Mouse (Mus musculus) cerebellum, adult 8-10 months (tissue): ENCODE measurements around the gene Slco3a1.
A peak's percentile ranks its signal among the peaks of the same experiment; 100 is the strongest.

Experiments used
- DNase-seq: peaks from one replicate; pipeline ENCODE4 v3.0.0; 2022

The Slco3a1 gene

GRCm38 (mm10) chr7:74340419-74340954, 214.1 kb downstream of the Slco3a1 start:
- DNase-seq = no peak

DNA sequence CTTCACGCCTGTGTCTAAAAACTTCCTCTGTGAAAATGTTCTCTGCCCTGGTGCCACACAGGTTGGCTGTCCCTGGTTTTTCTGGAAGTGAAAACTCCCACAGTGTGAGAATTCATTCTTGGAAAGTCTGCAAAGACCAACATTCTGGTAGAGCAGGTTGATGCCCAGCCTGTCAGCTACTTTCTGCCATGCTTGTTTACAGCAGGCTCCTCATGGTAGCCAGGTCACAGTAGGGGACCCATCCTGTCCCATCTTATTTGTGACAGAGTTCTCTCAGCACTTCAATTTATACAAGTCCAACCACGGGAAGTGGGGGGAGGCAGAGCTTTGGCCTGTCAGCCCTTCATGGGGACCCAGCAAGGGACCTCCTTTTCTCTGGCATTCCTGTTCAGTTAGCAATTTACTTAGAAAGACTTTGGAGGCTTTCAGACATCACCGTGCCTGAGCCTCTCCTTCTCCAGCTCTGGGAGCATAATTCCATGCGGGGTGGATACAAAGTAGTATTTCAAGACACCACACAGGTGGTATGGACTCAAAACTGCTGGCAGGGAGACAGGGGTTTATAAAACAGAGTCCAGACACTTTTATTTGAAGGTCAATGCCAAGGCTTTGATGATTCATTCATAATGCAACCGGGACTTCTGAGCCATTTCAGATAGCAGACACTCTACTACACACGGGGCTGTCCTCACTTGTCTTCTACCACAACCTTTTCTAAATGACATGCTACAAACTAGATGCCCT, 216.7 kb downstream of the Slco3a1 start:
- DNase-seq = peak; percentile 43

- DNase-seq = no peak
Observed at GRCm38 (mm10) chr7:74332323-74332722, 222.3 kb downstream of the Slco3a1 start.

- no peak for DNase-seq
Observed at GRCm38 (mm10) chr7:74330858-74331726, 223.5 kb downstream of the Slco3a1 start.

DNA sequence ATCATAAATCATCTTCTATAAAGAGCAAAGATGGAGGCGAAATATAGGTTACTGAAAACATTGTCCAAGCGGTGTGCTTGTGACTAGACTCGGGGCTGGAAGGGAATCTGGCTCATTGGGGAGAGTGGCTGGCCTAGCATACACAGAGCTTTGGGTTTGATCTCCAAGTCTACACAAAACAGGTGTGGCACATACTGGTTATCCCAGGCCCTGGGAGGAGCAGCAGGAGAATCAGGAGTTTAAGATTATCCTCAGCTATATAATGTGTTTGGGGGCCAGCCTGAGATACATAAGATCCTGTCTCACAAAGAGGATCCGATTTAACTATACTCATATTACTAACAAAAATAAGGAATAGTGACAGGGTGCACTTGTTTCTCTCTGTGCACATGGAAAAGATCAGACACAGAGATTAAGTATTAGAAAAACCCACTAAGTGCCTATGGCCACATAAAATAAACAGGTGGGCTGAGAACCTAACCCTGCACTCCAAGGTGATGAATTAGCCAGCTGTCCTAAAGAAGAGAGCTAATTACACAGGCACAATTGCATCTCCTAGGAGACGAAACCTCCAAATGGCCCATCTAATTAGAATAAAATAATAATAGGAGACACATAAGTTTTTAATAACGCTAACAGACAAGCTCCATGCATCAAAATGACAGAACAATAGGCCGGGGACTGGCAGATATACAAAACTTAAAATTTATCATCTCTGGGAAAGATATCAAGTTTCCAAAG, 224.3 kb downstream of the Slco3a1 start:
- DNase-seq = no peak

DNA sequence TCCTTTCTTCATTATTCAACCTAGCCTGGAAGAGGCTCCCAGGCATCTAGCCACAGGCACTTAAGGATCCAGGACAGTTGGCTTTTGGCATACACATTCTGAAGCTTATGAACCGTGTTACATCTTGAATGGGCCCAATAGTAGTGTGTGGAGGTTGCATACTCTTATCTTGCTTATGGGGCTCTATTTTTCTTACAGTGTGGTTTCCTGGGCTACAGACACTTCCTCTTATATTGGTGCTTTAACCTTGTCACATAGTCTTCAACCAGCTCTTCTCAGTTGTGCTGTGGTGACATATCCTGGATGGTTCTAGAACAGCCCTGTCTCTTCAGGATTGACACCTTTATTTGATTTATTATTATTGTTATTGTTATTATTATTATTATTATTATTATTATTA, 225.6 kb downstream of the Slco3a1 start:
- no peak for DNase-seq

GRCm38 (mm10) chr7:74327716-74328115, 226.9 kb downstream of the Slco3a1 start:
- DNase-seq = no peak

GRCm38 (mm10) chr7:74325052-74325451, 229.5 kb downstream of the Slco3a1 start:
- DNase-seq = no peak

DNA sequence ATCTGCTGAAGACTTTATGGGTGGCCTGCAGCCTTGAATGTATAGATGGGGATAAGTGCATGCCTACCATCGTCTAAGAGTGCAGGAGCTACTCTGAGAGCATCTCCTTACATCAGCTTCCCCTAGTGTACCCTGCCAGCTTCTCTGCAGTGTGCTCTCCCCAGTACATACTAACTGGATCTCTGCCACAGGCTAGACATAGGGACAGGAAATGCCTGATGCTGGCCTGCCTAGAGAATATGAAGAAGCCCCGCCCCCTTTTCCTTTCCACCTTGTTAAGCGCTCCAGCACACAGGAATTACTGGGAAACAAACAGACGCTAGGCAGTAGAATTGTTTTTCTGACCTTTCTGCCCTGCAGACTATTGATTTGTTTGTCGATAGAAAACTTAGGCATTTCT, 230.9 kb downstream of the Slco3a1 start:
- no peak for DNase-seq

GRCm38 (mm10) chr7:74323194-74323593, 231.4 kb downstream of the Slco3a1 start:
- no peak for DNase-seq

DNA sequence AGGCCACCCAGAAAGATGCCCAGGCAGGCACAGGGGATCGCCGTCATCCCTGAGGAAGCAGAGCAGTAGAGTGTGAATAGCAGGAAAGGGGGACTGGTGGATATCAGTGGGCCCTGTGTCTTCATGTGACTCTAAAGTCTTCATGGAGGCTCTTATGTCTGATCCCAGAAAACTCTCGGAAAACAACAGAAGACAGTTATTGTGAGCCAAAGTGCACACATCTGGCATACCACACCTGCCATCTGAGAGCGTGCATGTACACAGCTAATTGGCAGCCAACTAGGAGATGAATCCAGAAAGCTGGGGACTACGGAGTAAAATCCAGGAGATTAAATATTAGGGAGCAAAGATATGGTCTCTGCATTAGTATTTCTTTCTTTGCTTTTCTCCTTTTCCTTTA, 233.9 kb downstream of the Slco3a1 start:
- no peak for DNase-seq

GRCm38 (mm10) chr7:74315836-74316435, 238.6 kb downstream of the Slco3a1 start:
- DNase-seq = peak; percentile 58

DNA sequence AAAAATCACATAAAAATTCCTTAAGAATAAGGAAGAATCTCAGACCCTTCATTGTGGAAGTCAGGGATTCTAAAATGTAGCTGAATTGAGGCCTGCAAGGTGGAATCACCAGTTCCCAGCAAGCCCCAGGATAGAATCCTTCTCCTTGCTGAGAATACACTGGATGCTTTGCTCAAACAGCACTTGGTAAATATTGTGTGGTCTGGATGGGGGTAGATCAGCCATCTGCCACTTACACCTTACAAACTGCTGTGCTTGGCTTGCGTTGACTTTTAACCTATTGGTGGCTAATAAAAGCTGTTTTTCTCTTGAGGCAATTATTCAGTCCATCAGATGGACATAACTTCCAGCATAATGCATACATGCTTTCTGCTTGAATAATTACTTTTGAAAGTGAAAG, 240.3 kb downstream of the Slco3a1 start:
- DNase-seq = no peak

DNA sequence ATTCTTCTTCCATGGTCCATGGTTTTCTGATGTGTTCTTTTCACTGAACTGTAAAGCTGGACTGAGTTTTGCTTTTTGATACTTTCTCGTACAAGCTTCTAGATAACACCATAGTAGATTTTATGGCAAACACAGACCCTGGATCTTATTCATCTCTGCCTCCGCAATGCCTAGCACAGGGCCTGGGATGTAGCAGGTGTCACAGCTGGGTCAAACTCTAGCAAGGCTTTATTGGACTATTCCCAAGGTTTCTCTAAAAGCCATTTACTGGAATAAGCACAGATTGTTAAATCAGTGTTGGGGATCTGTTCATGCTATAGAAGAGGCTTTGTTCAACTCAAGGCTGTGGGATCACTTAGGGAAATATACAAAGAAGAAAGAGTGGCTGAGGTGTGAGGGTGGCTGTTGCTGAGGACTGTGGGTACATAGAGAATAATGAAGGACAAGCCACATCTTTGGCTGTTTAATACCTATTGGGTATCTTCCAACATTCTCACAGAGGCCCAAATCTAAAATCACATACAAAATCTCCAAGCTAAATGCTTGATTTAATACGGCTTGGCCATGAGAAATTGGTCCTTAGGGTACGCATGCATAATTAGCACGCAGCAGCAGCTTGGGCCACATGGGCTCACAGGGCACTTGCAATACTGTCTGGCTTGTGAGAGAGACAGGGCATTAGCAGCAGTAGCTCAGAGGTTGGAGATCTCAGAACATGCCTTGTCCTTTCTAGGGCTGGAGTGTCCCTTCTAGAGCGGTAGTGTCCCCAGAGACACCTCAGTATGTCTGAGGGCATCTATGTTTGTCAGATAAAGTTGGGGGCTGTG, 241.1 kb downstream of the Slco3a1 start:
- no peak for DNase-seq

GRCm38 (mm10) chr7:74311536-74311935, 243.0 kb downstream of the Slco3a1 start:
- no peak for DNase-seq

DNA sequence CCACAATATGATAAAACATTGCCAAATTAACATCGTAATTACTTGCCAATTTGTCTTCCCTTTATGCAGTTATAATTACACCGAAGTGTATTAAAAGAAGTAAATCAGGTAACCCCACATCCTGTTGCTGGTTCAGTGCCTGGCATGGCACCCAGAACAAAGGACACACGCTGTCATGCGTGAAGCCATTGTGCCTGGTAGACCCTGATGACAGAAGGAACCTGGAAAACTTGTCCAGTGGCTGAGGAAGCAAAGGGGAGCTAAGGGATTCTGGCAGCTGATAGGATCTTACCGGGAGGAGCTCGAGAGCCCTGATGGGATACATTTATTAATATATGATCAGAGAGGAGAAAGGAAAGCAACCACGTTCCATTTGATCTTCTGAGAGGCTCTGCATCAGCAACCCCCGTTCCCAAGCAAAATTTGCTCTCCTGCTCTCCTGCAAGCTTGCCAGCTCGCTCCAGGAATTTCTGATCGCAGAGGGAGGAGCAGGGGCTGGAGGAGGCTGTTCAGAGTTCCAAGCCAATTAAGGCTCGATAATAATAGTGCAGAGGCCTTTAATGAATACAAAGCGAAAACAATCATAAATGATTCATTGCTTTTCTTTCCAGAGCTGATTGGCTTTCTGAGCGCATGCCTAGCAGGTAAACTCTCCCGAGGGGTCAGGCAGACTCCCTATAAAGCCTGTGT, 250.8 kb downstream of the Slco3a1 start:
- no peak for DNase-seq

GRCm38 (mm10) chr7:74303081-74303480, 251.5 kb downstream of the Slco3a1 start:
- DNase-seq = no peak

DNA sequence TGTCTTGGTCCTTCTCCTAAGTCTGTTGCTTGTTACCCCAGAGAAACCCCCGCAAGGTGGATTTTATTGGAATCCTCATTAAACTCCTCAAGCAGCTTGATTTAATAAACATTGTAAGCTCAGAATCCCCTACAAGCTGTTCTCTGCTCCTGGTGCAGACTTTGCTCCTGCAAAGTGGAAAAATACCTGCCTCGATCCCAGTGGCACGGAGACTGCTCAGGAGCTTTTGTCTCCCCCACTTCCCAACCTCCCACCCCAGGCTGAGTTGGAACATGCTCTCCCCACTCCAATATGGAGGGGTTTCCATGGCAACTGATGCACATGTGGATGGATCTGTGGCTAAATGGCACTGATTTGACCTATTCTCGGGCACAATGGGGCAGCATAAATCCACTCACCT, 268.0 kb downstream of the Slco3a1 start:
- DNase-seq = no peak

DNA sequence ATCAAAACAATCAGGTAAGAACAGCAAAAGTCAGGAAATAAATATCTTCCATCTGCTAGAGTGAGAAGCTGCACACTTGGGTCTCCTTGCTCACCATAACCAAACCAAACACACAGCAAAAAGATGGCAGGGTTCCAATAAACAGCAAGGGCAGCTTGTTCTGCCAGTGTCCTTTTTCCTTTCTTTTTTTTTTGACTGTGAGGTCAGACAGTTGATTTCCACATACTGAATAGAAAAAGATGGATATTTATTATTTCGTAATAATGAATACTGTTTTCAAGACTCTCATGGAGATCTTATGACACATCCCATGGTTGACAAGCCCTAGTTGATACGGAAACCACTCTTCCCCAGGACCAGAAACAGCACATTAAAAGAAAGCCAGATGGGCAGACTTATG, 274.2 kb downstream of the Slco3a1 start:
- DNase-seq = no peak

GRCm38 (mm10) chr7:74279356-74279755, 275.2 kb downstream of the Slco3a1 start:
- no peak for DNase-seq

DNA sequence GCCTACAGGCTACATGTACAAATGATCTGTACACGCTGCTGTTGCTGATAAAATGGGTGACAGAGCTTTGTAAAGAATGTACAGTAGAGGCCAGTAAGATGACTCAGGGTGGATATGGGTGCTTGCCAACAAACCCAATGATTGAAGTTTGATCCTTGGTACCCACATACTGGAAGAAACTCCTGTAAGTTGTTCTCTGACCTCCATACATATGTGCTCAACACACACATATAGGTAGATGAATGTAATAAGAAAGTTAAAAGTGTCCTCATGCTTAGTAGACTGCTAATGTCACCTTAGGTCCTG, 284.5 kb downstream of the Slco3a1 start:
- DNase-seq = no peak
